Mouse (Mus musculus): ENCODE measurements at regions not wholly inside any gene's neighbourhood (a gene's known extent, or its start where the extent isn't known, plus 50 kb on each side); places are given as distances from the start of the nearest gene placed in this dataset.
"Not testable (repeated sequence)": the region's sequence is repeated elsewhere in the genome, so short reads cannot be mapped to it uniquely, and the experiment has no call there.

GRCm38 (mm10) chr13:61710823-61711222 is 140.9 kb upstream of the Cts3 start:
- not testable (repeated sequence) for H3K9me3 ChIP-seq; H3K9ac ChIP-seq; H3K27me3 ChIP-seq (replicated peaks); ATAC-seq; H3K27ac ChIP-seq; H3K4me1 ChIP-seq (replicated peaks); H3K4me3 ChIP-seq (replicated peaks); H3K36me3 ChIP-seq; H3K4me2 ChIP-seq (replicated peaks)
- WGBS, result 14% methylated on average over 11 of the region's 11 CpGs

- H3K9me3 ChIP-seq, result no peaks in the 10 kb centered on the region
- no peaks in the 10 kb centered on the region for H3K27me3 ChIP-seq (replicated peaks)
- H3K4me3 ChIP-seq (replicated peaks), result peak overlapping the region; percentile 19; the same call in 1 of the 2 replicates
- no peaks in the 10 kb centered on the region for H3K4me1 ChIP-seq (replicated peaks)
- no peak overlapping the region for H3K27ac ChIP-seq
- H3K4me2 ChIP-seq (replicated peaks), result peak overlapping the region; percentile 57
- ATAC-seq, result no peak; the same call in 1 of the 2 replicates
- H3K36me3 ChIP-seq, result no peaks in the 10 kb centered on the region
- no peak overlapping the region for H3K9ac ChIP-seq
- 6% methylated on average over 46 of the region's 46 CpGs for WGBS
These were observed 95.8 kb upstream of the Cts3 start for GRCm38 (mm10) chr13:61665729-61666128.
